ENCODE assay signal across 26 mouse cellular contexts in genomic region chr1:193678448-193678847, GRCm38 (mm10).
"Had no signal": no experiment of that assay in that cellular context is flagged by ENCODE, and none has a peak within 500 bp of the region (broad histone marks: within the 10 kb centered on the region; RNA-seq: fewer than 3 reads in every experiment).

No protein-coding gene starts in this region.

- H3K9ac ChIP-seq: heart, embryonic 12.5 days; hindbrain, embryonic 12.5 days; hindbrain, embryonic 14.5 days; intestine, embryonic 15.5 days; kidney, embryonic 15.5 days; limb, embryonic 13.5 days; limb, embryonic 15.5 days had no signal

- H3K9me3 ChIP-seq: heart, embryonic 10.5 days; heart, embryonic 12.5 days; hindbrain, embryonic 10.5 days; hindbrain, embryonic 12.5 days; intestine, embryonic 15.5 days; kidney, embryonic 15.5 days; limb, embryonic 13.5 days; limb, embryonic 15.5 days had no signal

- H3K36me3 ChIP-seq: heart, embryonic 10.5 days; heart, embryonic 12.5 days; hindbrain, embryonic 10.5 days; hindbrain, embryonic 12.5 days; intestine, embryonic 15.5 days; kidney, embryonic 15.5 days; limb, embryonic 13.5 days; limb, embryonic 15.5 days had no signal

- H3K4me1 ChIP-seq: heart, embryonic 10.5 days; heart, embryonic 12.5 days; hindbrain, embryonic 10.5 days; hindbrain, embryonic 12.5 days; intestine, embryonic 15.5 days; kidney, embryonic 15.5 days; limb, embryonic 15.5 days had no signal

- DNase-seq: gastrocnemius, adult 2 months; gastrocnemius, postnatal 10 days; gastrocnemius, postnatal 25 days; heart, adult 18-20 months; heart, postnatal 10 days; heart, postnatal 4 days; kidney, adult 18-20 months; kidney, adult 8-10 months; kidney, postnatal 14 days; kidney, postnatal 36 days; left cerebral cortex, postnatal 4 days had no signal

- ATAC-seq: hindbrain, embryonic 16.5 days; inflammation-experienced regulatory T-cells, adult 6 months; intestine, embryonic 15.5 days; intestine, postnatal 0 days had no signal

- H3K27me3 ChIP-seq: hindbrain, embryonic 12.5 days; intestine, embryonic 15.5 days; kidney, embryonic 15.5 days; limb, embryonic 13.5 days; limb, embryonic 15.5 days had no signal

- H3K4me3 ChIP-seq: gastrocnemius, adult 2 months; heart, embryonic 10.5 days; heart, embryonic 12.5 days; hindbrain, embryonic 10.5 days; hindbrain, embryonic 12.5 days; intestine, embryonic 15.5 days; kidney, embryonic 15.5 days; layer of hippocampus, adult 2 months; left cerebral cortex, adult 2 months; limb, embryonic 13.5 days; limb, embryonic 15.5 days had no signal

- H3K4me2 ChIP-seq: heart, embryonic 12.5 days; hindbrain, embryonic 12.5 days; hindbrain, embryonic 14.5 days; intestine, embryonic 15.5 days; kidney, embryonic 15.5 days; limb, embryonic 13.5 days; limb, embryonic 15.5 days had no signal

- H3K27ac ChIP-seq: gastrocnemius, adult 2 months; heart, embryonic 10.5 days; hindbrain, embryonic 10.5 days; hindbrain, embryonic 12.5 days; hindbrain, embryonic 14.5 days; intestine, embryonic 15.5 days; kidney, embryonic 15.5 days; kidney, postnatal 0 days; layer of hippocampus, adult 2 months; left cerebral cortex, adult 2 months; limb, embryonic 13.5 days; limb, embryonic 15.5 days had no signal
